Mouse (Mus musculus) MEL (cell line): Measurements from ENCODE around the gene Nck2. TPM values are rescaled to one million over a fixed set of nuclear protein-coding genes. Genes with fewer than 3 reads are reported as not detected.

Source experiments
- DNase-seq: peaks from one replicate; pipeline ENCODE4 v3.0.0; 2011; ENCODE audit warnings: low read depth, low spot score
- H3K27ac ChIP-seq: 2 replicates; pipeline ENCODE4 v1.5.1; 2012; ENCODE audit warnings: low read depth, mild to moderate bottlenecking, control low read depth, low read length, moderate library complexity; ENCODE audit not compliant: control insufficient read depth
- H3K27me3 ChIP-seq, 2 experiments: fragments of 150-350 bp in 1 of 2; sonication (generic) in 1 of 2; 2 replicates each; pipeline ENCODE4 v1.6.1; 2012; ENCODE audit warnings: low read length in 2 of 2, mild to moderate bottlenecking in 2 of 2, improper control_type of control experiment in 1 of 2, moderate library complexity in 1 of 2; ENCODE audit not compliant: insufficient read depth in 2 of 2, control insufficient read depth in 1 of 2
- H3K36me3 ChIP-seq, 2 experiments: 2 replicates each; pipeline ENCODE4 v1.6.1; 2012 to 2014; ENCODE audit warnings: low read length in 2 of 2, improper control_type of control experiment in 1 of 2, inconsistent platforms in 1 of 2, mild to moderate bottlenecking in 1 of 2; ENCODE audit not compliant: insufficient read depth in 2 of 2, control insufficient read depth in 1 of 2
- H3K4me1 ChIP-seq, 2 experiments: fragments of 150-350 bp in 1 of 2; sonication (generic) in 1 of 2; 2 replicates each; pipeline ENCODE4 v1.6.1; 2012; ENCODE audit warnings: low read length in 2 of 2, improper control_type of control experiment in 1 of 2, mild to moderate bottlenecking in 1 of 2; ENCODE audit not compliant: insufficient read depth in 2 of 2, control insufficient read depth in 1 of 2
- H3K4me3 ChIP-seq, 2 experiments: fragments of 150-350 bp in 1 of 2; sonication (generic) in 1 of 2; 2 replicates each; pipeline ENCODE4 v1.5.1; 2012; ENCODE audit warnings: low read depth in 2 of 2, low read length in 2 of 2, mild to moderate bottlenecking in 2 of 2, moderate library complexity in 2 of 2, control low read depth in 1 of 2, improper control_type of control experiment in 1 of 2; ENCODE audit not compliant: control insufficient read depth in 1 of 2, insufficient read depth in 1 of 2
- H3K79me2 ChIP-seq: 2 replicates; pipeline ENCODE4 v1.6.1; 2012; ENCODE audit warnings: mild to moderate bottlenecking, low read length, moderate library complexity; ENCODE audit not compliant: control insufficient read depth, poor library complexity, insufficient read depth
- H3K9ac ChIP-seq: 2 replicates; pipeline ENCODE4 v1.6.1; 2012; ENCODE audit warnings: low read depth, mild to moderate bottlenecking, control low read depth, low read length, moderate library complexity; ENCODE audit not compliant: control insufficient read depth, poor library complexity, severe bottlenecking
- H3K9me3 ChIP-seq: fragments of 150-350 bp; sonication (generic); replicated peaks from 2 replicates; pipeline ENCODE4 v1.6.1; 2012; ENCODE audit warnings: mild to moderate bottlenecking, low read length, improper control_type of control experiment, moderate library complexity; ENCODE audit not compliant: insufficient read depth
- EP300 ChIP-seq, 2 experiments: IDR thresholded peaks; 2 replicates each; pipeline ENCODE4 v1.6.1; 2011; ENCODE audit warnings: improper control_type of control experiment in 2 of 2, low read length in 2 of 2, low read depth in 1 of 2, mild to moderate bottlenecking in 1 of 2
- ETS1 ChIP-seq: IDR thresholded peaks from 2 replicates; pipeline ENCODE4 v1.6.1; 2012; ENCODE audit warnings: low read depth, mild to moderate bottlenecking, inconsistent platforms, low read length, improper control_type of control experiment, moderate library complexity
- GABPA ChIP-seq: IDR thresholded peaks from 2 replicates; pipeline ENCODE4 v1.6.1; 2012; ENCODE audit warnings: low read depth, mild to moderate bottlenecking, inconsistent platforms, low read length, improper control_type of control experiment, moderate library complexity
- GATA1 ChIP-seq: IDR thresholded peaks from 2 replicates; pipeline ENCODE4 v1.6.1; 2011; ENCODE audit warnings: low read depth, low read length, improper control_type of control experiment
- MAFK ChIP-seq: IDR thresholded peaks from 2 replicates; pipeline ENCODE4 v1.6.1; 2011; ENCODE audit warnings: low read depth, mild to moderate bottlenecking, low read length, improper control_type of control experiment, borderline replicate concordance
- MAX ChIP-seq: IDR thresholded peaks from 2 replicates; pipeline ENCODE4 v1.6.1; 2011; ENCODE audit warnings: low read length, improper control_type of control experiment
- MAZ ChIP-seq: IDR thresholded peaks from 2 replicates; pipeline ENCODE4 v1.6.1; 2012; ENCODE audit warnings: low read depth, mild to moderate bottlenecking, inconsistent platforms, low read length, improper control_type of control experiment
- MEF2A ChIP-seq: IDR thresholded peaks from 2 replicates; pipeline ENCODE4 v1.6.1; 2014; ENCODE audit warnings: low read depth, mild to moderate bottlenecking, inconsistent platforms, low read length, improper control_type of control experiment; ENCODE audit not compliant: poor library complexity, insufficient replicate concordance, severe bottlenecking; ENCODE audit errors: extremely low read depth
- MYB ChIP-seq: IDR thresholded peaks from 2 replicates; pipeline ENCODE4 v1.6.1; 2011; ENCODE audit warnings: mild to moderate bottlenecking, low read depth, low read length, improper control_type of control experiment
- POLR2A ChIP-seq, 2 experiments: IDR thresholded peaks; 2 replicates each; pipeline ENCODE4 v1.6.1; 2011 to 2012; ENCODE audit warnings: low read length in 2 of 2, mild to moderate bottlenecking in 2 of 2, control low read depth in 1 of 2, improper control_type of control experiment in 1 of 2, low read depth in 1 of 2, moderate library complexity in 1 of 2; ENCODE audit not compliant: control insufficient read depth in 1 of 2, insufficient read depth in 1 of 2, poor library complexity in 1 of 2
- POLR2AphosphoS2 ChIP-seq: IDR thresholded peaks from 2 replicates; pipeline ENCODE4 v1.6.1; 2011; ENCODE audit warnings: low read length, improper control_type of control experiment
- POLR2AphosphoS5 ChIP-seq: IDR thresholded peaks from 2 replicates; pipeline ENCODE4 v1.6.1; 2012; ENCODE audit warnings: low read depth, borderline replicate concordance, mild to moderate bottlenecking, inconsistent platforms, low read length, moderate library complexity, mixed read lengths
- RAD21 ChIP-seq: IDR thresholded peaks from 2 replicates; pipeline ENCODE4 v1.6.1; 2011; ENCODE audit warnings: mild to moderate bottlenecking, low read depth, low read length, improper control_type of control experiment
- SMC3 ChIP-seq: IDR thresholded peaks from 2 replicates; pipeline ENCODE4 v1.6.1; 2011; ENCODE audit warnings: low read depth, low read length, improper control_type of control experiment
- TAL1 ChIP-seq: IDR thresholded peaks from 2 replicates; pipeline ENCODE4 v1.6.1; 2012; ENCODE audit warnings: mild to moderate bottlenecking, inconsistent platforms, low read length, moderate library complexity, mixed read lengths
- UBTF ChIP-seq: IDR thresholded peaks from 2 replicates; pipeline ENCODE4 v1.6.1; 2012; ENCODE audit warnings: low read depth, mild to moderate bottlenecking, inconsistent platforms, low read length, improper control_type of control experiment, moderate library complexity, borderline replicate concordance; ENCODE audit not compliant: insufficient read depth
- USF2 ChIP-seq, 2 experiments: IDR thresholded peaks; 2 replicates each; pipeline ENCODE4 v1.6.1; 2011 to 2012; ENCODE audit warnings: improper control_type of control experiment in 2 of 2, low read length in 2 of 2, borderline replicate concordance in 1 of 2, inconsistent platforms in 1 of 2, low read depth in 1 of 2, mild to moderate bottlenecking in 1 of 2; ENCODE audit not compliant: insufficient read depth in 1 of 2
- ZKSCAN1 ChIP-seq: IDR thresholded peaks from 2 replicates; pipeline ENCODE4 v1.6.1; 2012; ENCODE audit warnings: low read depth, mild to moderate bottlenecking, inconsistent platforms, low read length, improper control_type of control experiment, moderate library complexity
- polyA plus RNA-seq, 2 experiments: library from polyadenylated mRNA; stranded (reverse) in 1 of 2; unstranded in 1 of 2; fragments of >175 nt in 1 of 2; fragments of >200 nt in 1 of 2; gene quantifications; 2 replicates each; pipeline versions ENCODE4 v1.2.1 to v1.2.4; 2012; ENCODE audit warnings: low replicate concordance in 2 of 2, low read depth in 1 of 2; ENCODE audit not compliant: insufficient read length in 2 of 2, insufficient read depth in 1 of 2, missing spikeins in 1 of 2
- total RNA-seq: library from RNA; depleted of rRNA; stranded (reverse); fragments of 300-350 nt; gene quantifications from 2 replicates; pipeline ENCODE4 v1.2.3, GENCODE M21; 2012

Nck2 gene
- total and polyA plus RNA-seq, 3 experiments = 9.4 to 12.4 TPM; not detected in 1

DNA sequence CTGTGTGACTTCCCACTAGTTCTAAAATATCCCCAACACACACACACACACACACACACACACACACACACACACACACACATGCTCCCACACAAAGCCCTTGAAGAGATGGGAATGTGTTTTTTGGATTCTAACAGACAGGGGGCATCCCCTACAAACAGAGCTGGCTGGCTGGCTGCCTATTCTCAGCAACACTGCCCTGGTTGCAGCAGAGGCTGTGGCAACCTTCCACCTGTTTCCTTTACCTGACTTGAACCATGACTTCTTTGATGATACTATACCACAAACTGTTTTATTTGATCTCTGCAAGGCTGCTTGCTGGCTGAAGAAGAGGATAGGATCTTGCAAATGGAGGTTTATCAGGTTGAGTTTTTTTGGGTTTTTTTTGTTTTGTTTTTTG is 41.0 kb upstream of the Nck2 start:
- H3K27me3 ChIP-seq = no peaks in the 10 kb centered on the region; a peak in 1 of 4 replicates
- no peaks in the 10 kb centered on the region for H3K79me2 ChIP-seq
- H3K4me1 ChIP-seq = peaks cover 0 to 7% of the 10 kb centered on the region in 2 experiments; a peak in 2 of 4 replicates
- H3K4me3 ChIP-seq = no peak overlapping the region
- H3K9me3 ChIP-seq = no peaks in the 10 kb centered on the region
- TF ChIP-seq GATA1 (no peak), SMC3 (no peak), ETS1 (no peak), POLR2AphosphoS5 (no peak), POLR2AphosphoS2 (no peak), MEF2A (no peak), EP300 (IDR thresholded peaks at IDR 0.05; ENCODE audit: low read depth in 1 of 2, low read length in 2 of 2) (no peak), POLR2A (IDR thresholded peaks at IDR 0.05; ENCODE audit: control insufficient read depth in 1 of 2, insufficient read depth in 1 of 2, low read depth in 1 of 2, low read length in 2 of 2, poor library complexity in 1 of 2) (no peak), MYB (no peak), MAZ (no peak), MAFK (no peak), ZKSCAN1 (no peak), RAD21 (no peak), UBTF (no peak), USF2 (IDR thresholded peaks at IDR 0.05; ENCODE audit: borderline replicate concordance in 1 of 2, insufficient read depth in 1 of 2, low read depth in 1 of 2, low read length in 2 of 2) (no peak)
- DNase-seq = no peak
- no peak overlapping the region for H3K27ac ChIP-seq
- H3K36me3 ChIP-seq = peaks cover 0 to 4% of the 10 kb centered on the region in 2 experiments; a peak in 2 of 4 replicates
- H3K9ac ChIP-seq = no peak overlapping the region

DNA sequence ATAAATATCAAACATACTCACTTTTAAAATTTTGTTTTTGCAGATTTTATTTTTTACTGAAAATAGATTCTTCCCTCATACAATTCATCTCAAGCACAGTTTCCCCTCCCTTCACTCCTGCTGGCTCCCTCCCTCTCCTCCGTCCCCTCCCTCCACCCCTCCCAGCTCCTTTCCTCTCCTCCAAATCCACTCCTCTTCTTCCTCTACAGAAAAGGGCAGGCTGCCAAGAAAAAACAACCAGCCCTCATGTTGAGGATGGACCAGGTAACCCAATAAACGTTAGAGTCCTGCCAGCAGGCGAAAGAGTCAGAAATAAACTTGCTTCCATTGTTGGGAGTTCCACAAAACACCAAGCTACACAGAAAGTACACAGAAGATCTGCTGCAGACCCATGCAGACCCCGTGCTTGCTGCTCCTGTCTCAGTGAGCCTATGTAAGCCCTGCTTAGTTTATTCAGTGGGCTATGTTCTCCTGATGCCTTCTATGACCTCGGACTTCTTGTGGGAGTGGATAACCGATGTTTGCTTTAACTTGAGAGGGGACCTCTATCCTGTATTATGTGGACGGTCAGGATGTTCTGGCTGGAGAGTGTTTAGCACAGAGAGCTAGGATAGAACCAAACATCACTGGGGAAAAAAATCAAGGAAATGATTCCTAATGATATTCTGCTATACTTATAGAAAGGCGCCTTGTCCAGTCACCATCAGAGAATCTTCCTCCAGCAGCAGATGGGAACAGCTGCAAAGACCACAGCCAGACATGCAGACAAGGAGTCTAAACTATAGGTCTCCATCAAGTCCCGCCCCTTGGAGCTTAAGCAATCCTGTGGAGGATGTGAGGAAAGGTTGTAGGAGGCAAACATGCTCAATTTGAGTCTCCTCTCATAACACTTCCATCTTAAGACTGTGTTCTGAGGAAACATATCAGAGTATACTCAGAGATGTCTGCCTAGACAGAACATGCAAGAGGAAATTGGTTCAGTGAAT is 39.4 kb upstream of the Nck2 start:
- Histone ChIP-seq H3K9ac (no peak overlapping the region), H3K27ac (no peak overlapping the region), H3K27me3 (no peaks in the 10 kb centered on the region; a peak in 1 of 4 replicates), H3K9me3 (no peaks in the 10 kb centered on the region), H3K79me2 (no peaks in the 10 kb centered on the region), H3K36me3 (no peaks in the 10 kb centered on the region), H3K4me3 (no peak overlapping the region), H3K4me1 (peaks cover 0 to 3% of the 10 kb centered on the region in 2 experiments; a peak in 2 of 4 replicates)
- TF ChIP-seq GATA1 = no peak
- TF ChIP-seq MAX = no peak
- no peak for TF ChIP-seq ETS1
- no peak for TF ChIP-seq TAL1
- no peak for TF ChIP-seq UBTF
- no peak for TF ChIP-seq GABPA
- TF ChIP-seq MAZ = no peak
- TF ChIP-seq POLR2AphosphoS2 = no peak
- no peak for DNase-seq
